Mouse (Mus musculus) layer of hippocampus, postnatal 14 days (tissue): Measurements from ENCODE around the gene Chsy1. TPM values are rescaled to one million over a fixed set of nuclear protein-coding genes. Genes with fewer than 3 reads are reported as not detected.

Source experiments
- DNase-seq, 2 experiments: peaks; one replicate each; pipeline ENCODE4 v3.0.0; 2021 to 2022; ENCODE audit warnings: low spot score in 2 of 2, mixed read lengths in 1 of 2
- long read RNA-seq, 2 experiments: library from polyadenylated mRNA; stranded (forward); transcript quantifications; one replicate each; pipeline ENCODE4 v2.0.0; 2021
- total RNA-seq, 2 experiments: library from RNA; stranded (reverse); gene quantifications; 2 replicates each; pipeline ENCODE4 v1.2.3; 2021

The Chsy1 gene
- 10 to 100 TPM; 20.4 to 20.5 TPM for total RNA-seq
- long read RNA-seq, experiment 1, full-length matches to known transcripts: 11 of 15 reads
- long read RNA-seq, experiment 1, partial matches to known transcripts: 1 of 15 reads
- long read RNA-seq, experiment 1, other reads (novel, unspliced or antisense): 3 of 15 reads
- long read RNA-seq, experiment 2, full-length matches to known transcripts: 10 of 15 reads
- long read RNA-seq, experiment 2, partial matches to known transcripts: 1 of 15 reads
- long read RNA-seq, experiment 2, other reads (novel, unspliced or antisense): 4 of 15 reads

- DNase-seq: peak; percentile 92
These were observed at the start of gene Chsy1 for GRCm38 (mm10) chr7:66108961-66109854. Gene Chsy1 (plus strand): TSS chr7:66109515.

DNA sequence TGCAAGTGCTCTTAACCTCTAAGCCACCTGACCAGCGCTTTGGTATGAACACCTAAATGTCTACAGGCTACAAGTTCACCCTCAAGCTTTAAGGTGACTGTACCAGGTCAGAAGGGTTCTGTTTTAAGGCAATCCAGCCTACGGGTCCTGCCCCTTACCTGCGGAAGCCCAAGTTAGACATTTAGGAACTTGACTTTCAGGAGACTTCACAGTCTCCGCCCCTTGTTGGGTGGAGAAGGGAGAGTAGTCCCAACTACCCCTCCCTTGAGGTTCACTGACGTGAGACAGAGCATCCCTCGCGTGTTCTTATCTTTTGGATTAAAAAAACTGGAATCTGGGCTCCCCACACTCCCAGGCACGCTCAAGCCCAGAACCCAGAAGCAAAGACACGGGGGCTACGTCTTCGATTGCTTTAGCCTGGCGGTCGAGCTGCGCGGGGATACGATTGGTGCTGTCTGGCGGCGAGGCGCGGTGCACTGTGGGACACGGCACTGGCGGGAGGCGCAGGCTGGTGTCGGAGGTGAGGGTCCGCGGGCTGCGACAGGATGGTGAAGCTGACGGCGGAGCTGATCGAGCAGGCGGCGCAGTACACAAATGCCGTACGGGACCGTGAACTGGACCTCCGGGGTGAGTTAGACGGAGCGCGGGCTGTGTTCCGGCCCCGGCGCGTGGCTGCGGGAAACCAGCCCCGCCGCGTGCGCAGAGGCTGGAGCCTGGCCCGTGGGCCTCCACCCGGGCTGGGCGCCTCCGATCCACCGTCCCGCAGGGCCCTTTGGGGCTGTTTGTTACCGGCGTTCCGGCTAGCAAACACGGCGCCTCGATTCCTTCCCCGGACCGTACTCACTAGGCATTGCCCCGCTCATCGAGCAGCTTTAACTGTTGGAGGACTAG is 49.0 kb upstream of the Chsy1 start:
- peak; percentile 87 to 89 for DNase-seq

- DNase-seq: no peak
These were observed 48.3 kb upstream of the Chsy1 start for GRCm38 (mm10) chr7:66061057-66061456.

- DNase-seq: no peak
These were observed 32.9 kb upstream of the Chsy1 start for GRCm38 (mm10) chr7:66076411-66076810.

GRCm38 (mm10) chr7:66079364-66080230 is 29.7 kb upstream of the Chsy1 start, which contains the start of gene Selenos:
Gene Selenos (plus strand): TSS chr7:66079649.
- peak; percentile 90 to 97 for DNase-seq

DNA sequence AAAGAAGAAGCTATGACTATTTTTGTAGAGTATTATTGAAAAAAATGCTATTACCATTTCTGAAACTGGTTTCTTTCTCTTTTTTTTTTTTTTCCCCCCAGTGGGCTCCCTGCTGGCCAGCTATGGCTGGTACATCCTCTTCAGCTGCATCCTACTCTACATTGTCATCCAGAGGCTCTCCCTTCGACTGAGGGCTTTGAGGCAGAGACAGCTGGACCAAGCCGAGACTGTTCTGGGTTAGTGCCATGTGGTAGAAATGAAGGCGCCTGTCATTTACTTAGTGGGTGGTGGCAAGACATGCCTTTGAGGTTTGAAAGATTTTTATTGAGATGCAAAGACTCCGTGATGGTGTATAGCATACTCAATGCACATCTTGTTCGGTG is 29.1 kb upstream of the Chsy1 start:
- DNase-seq: no peak

GRCm38 (mm10) chr7:66083757-66084156 is 25.6 kb upstream of the Chsy1 start:
- no peak for DNase-seq

DNA sequence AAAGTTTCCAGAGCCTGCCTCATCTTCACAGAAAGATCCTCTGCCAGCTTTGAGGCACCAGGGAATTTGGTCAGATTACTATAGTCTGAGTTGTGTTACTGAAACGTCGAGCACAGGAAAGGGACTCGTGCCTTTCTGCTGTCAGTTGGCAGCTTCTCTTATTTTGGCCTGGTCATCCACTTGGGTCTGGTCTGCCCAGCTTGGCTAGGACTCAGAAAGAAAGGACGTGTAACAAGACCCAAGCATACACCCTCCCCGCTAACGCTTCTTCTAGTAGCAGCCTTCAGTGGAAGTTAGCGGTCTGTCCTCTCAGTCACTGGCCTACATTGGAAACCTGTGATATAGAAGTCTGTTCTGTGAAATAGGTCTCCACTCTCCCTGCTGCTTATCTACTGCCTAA is 24.8 kb upstream of the Chsy1 start:
- DNase-seq: no peak

DNA sequence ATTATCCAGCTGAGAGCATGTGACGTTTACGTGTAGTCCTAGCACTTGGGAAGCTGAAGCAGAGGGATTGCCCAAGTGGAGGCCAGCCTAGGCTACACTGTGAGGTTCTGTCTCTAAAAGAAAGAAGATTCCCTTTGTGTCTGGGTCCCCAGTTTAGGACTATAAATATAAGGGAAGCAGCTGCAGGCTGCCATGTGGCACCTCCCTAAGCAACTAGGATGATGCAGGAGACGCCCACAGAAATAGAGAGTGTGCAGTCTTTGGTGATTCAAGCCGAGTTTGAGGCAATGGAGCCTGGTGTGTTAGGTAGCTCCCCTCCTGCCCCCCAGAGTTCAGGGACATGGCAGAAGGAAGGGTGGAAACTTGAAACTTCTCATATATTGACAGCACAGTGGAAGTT is 21.7 kb upstream of the Chsy1 start:
- DNase-seq: no peak

- no peak for DNase-seq
These were observed 21.2 kb upstream of the Chsy1 start for GRCm38 (mm10) chr7:66088077-66088476.

- no peak for DNase-seq
These were observed 18.6 kb upstream of the Chsy1 start for GRCm38 (mm10) chr7:66090676-66091190.

DNA sequence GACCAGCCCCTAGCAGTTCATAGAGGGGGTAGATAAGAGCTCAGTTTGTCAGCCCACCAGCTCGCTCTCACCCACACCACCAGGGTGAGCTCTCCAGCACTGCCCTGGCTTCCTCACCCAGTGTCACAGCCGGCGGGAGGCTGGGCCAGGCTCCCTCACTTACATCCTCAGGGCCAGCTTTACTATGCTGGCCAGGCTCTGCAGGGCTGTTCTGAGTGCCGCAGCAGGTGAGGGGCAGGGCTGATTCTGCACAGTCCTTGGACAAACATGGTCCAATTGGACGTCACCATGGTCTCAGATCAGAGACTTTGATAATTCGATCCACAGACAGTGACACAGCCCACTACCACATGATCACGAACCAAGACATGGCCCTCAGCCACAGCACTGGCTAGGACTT is 17.8 kb upstream of the Chsy1 start:
- no peak for DNase-seq

DNA sequence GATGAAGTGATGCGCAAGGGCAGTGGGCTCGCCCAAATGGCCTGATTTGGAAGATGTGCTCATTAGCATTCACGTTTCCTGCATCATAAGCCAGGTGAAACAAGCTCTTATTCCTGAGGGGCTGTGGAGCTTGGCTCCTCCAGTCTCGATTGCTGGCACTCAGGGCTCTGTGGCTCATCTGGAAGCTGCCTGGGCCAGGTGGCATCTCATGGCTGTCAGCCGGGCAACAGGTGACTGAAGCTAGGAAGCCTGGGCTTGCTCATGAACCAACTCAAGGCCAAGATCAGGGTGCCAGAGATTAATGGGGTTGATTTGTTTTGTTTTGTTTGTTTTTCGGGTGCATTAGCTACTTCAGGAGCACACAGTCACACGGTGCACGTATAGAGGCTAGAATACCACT is 16.7 kb upstream of the Chsy1 start:
- DNase-seq: no peak

DNA sequence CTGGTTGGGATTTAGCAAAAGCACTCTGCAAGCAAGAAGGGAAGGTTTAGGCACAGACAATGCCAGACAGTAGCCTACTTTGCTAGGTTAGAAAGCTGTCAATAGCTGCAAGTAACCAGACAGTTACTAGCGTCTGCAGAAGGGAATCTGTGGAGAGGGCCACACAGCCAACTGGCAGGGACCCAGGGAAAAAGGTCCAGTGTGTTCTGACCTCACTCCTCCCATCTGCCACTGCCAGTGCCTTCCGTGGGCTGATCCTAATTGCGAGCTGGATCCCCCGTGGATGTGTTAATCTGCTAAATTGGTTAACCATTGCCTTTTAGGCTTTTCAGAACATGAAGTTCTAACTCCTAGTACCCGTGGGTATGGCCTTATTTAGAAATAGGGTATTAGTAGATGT is 15.2 kb upstream of the Chsy1 start:
- no peak for DNase-seq

DNA sequence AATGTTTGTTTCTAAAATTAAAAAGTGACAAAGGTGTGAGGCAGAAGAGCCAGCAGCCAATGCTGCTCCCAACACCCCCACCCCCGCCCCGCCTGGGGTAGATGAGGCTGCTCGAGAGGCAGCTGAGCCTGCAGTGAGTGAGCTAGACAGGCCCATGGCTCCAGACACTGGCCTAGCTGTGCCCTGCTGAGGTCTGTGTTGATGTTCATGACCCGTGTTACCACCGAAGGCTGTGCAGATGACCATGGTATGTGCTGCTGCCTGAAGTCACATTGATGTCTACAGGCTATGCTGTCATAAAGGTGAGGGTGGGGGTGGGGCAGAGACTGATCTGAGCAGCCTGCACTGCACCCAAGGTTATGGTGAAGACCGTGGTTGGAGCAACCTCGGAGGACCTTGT is 10.5 kb upstream of the Chsy1 start:
- DNase-seq: no peak

GRCm38 (mm10) chr7:66101866-66102265 is 7.4 kb upstream of the Chsy1 start:
- DNase-seq: peak in 1 of 2 experiments; percentile 57

DNA sequence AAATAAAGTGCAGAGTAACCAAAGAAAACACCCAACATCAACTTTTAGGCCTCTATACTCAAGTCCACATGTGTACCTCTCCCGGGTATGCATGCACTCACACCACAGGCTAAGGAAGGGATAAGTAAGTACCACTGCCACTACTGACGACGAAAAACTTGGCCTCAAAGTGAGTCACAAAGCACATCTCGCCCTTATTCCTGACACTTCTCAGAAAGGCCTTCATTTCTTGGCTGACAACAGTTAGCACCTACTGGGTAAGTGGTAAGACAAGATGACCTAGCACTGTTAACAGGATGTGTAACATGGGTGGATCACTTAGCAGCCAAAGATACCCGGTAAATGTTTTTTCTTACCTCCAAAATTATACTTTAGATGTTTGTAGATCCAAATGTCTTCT is 4.8 kb upstream of the Chsy1 start:
- DNase-seq: no peak

DNA sequence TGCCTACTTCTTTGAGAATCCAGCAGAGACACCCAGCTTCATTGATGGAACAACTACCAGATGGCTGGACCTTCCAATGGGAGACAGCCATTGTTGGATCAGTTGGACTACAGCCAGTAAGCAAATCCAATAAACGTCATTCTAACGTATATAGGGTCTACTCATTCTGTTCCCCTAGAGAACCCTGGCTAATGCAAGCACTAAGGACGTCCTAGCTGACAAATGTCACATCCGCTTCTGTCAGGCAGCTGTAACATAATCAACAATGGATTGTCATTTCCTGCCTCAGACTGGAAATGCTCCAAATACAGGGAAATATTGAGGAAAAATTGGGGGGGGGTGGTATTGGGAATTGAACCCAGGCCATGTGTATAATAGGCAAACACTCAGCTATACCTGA is 3.5 kb upstream of the Chsy1 start:
- no peak for DNase-seq

GRCm38 (mm10) chr7:66106581-66107056 is 2.7 kb upstream of the Chsy1 start:
- DNase-seq: no peak

DNA sequence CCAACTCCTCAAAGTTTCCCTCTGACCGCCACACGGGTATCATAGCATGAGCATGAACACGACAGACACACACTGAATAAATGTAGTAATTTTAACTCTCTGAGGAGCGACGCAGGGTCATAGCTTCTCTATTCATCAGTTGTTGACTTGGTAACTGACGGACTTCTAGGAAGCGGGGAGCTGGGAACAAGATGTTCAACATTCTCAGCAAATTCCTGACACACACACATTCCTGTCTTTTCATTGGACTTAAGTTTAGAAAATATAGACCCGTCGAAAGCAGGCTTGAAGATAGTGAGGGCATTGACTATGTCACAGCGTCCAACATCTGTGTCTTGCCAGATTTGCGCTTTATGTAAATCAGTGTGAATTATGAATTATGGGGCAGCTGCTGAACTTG is 2.1 kb upstream of the Chsy1 start:
- no peak for DNase-seq
